Mouse (Mus musculus) CH12.LX (cell line): ENCODE data around the gene Pprc1. TPM values are rescaled to one million over a fixed set of nuclear protein-coding genes. Genes with fewer than 3 reads are reported as not detected.

Experiments
- DNase-seq: peaks from one replicate; pipeline ENCODE4 v3.0.0-alpha.2; 2013; ENCODE audit errors: extremely low read depth
- H3K27ac ChIP-seq: 2 replicates; pipeline ENCODE4 v1.5.1; 2012; ENCODE audit warnings: low read depth, mild to moderate bottlenecking, control low read depth, moderate library complexity; ENCODE audit not compliant: insufficient read depth
- H3K27me3 ChIP-seq: replicated peaks from 2 replicates; pipeline ENCODE3; 2012; ENCODE audit warnings: inconsistent platforms
- H3K36me3 ChIP-seq, 2 experiments: replicated peaks in 1 of 2; 2 replicates each; pipeline versions ENCODE3 to v1.6.1; 2012; ENCODE audit warnings: inconsistent platforms in 1 of 2, low read length in 1 of 2, mild to moderate bottlenecking in 1 of 2, mixed read lengths in 1 of 2, moderate library complexity in 1 of 2; ENCODE audit not compliant: control insufficient read depth in 1 of 2, insufficient read depth in 1 of 2
- H3K4me1 ChIP-seq, 2 experiments: 2 replicates each; pipeline ENCODE4 v1.6.1; 2012; ENCODE audit warnings: inconsistent platforms in 1 of 2, moderate library complexity in 1 of 2; ENCODE audit not compliant: insufficient read depth in 2 of 2, control insufficient read depth in 1 of 2
- H3K4me2 ChIP-seq: 2 replicates; pipeline ENCODE4 v1.6.1; 2012; ENCODE audit warnings: low read depth, mild to moderate bottlenecking, control low read depth; ENCODE audit not compliant: poor library complexity, insufficient read depth, severe bottlenecking
- H3K4me3 ChIP-seq, 3 experiments: fragments of 150-350 bp in 1 of 3; sonication (generic) in 1 of 3; replicated peaks in 1 of 3; 2 replicates each; pipeline versions ENCODE3 to v1.5.1; 2011 to 2012; ENCODE audit warnings: low read depth in 2 of 3, low read length in 2 of 3, mild to moderate bottlenecking in 2 of 3, moderate library complexity in 2 of 3, control low read depth in 1 of 3, improper control_type of control experiment in 1 of 3, inconsistent platforms in 1 of 3, mixed read lengths in 1 of 3; ENCODE audit not compliant: poor library complexity in 1 of 3
- H3K79me2 ChIP-seq: replicated peaks from 2 replicates; pipeline ENCODE4 v1.6.1; 2012; ENCODE audit warnings: mild to moderate bottlenecking, moderate library complexity; ENCODE audit not compliant: control insufficient read depth, poor library complexity, insufficient read depth, severe bottlenecking; ENCODE audit errors: extremely low read depth
- H3K9ac ChIP-seq: 2 replicates; pipeline ENCODE4 v1.6.1; 2012; ENCODE audit warnings: low read depth, mild to moderate bottlenecking, control low read depth, moderate library complexity; ENCODE audit not compliant: insufficient read depth
- H3K9me3 ChIP-seq: replicated peaks from 2 replicates; pipeline ENCODE3; 2012; ENCODE audit warnings: low read length, inconsistent platforms, mixed read lengths
- BHLHE40 ChIP-seq: IDR thresholded peaks from 2 replicates; pipeline ENCODE4 v1.6.1; 2011; ENCODE audit warnings: mild to moderate bottlenecking, low read depth, low read length, improper control_type of control experiment
- CHD2 ChIP-seq: IDR thresholded peaks from 2 replicates; pipeline ENCODE4 v1.6.1; 2011; ENCODE audit warnings: low read length, improper control_type of control experiment
- CTCF ChIP-seq, 2 experiments: IDR thresholded peaks in 1 of 2; conservative IDR thresholded peaks in 1 of 2; 2 replicates each; pipeline ENCODE4 v1.5.1; 2011 to 2012; ENCODE audit warnings: low read depth in 2 of 2, low read length in 2 of 2, improper control_type of control experiment in 1 of 2, inconsistent platforms in 1 of 2, mild to moderate bottlenecking in 1 of 2, moderate library complexity in 1 of 2
- EP300 ChIP-seq: IDR thresholded peaks from 2 replicates; pipeline ENCODE4 v1.6.1; 2011; ENCODE audit warnings: low read length, improper control_type of control experiment
- HCFC1 ChIP-seq: IDR thresholded peaks from 2 replicates; pipeline ENCODE4 v1.6.1; 2012; ENCODE audit warnings: low read depth, mild to moderate bottlenecking, inconsistent platforms, low read length, improper control_type of control experiment
- JUN ChIP-seq: IDR thresholded peaks from 2 replicates; pipeline ENCODE4 v1.6.1; 2011; ENCODE audit warnings: low read depth, mild to moderate bottlenecking, low read length, improper control_type of control experiment, moderate library complexity; ENCODE audit not compliant: insufficient read depth
- JUND ChIP-seq: conservative IDR thresholded peaks from 2 replicates; pipeline ENCODE4 v1.6.1; 2011; ENCODE audit warnings: low read depth, low read length, improper control_type of control experiment
- MAFK ChIP-seq: IDR thresholded peaks from 2 replicates; pipeline ENCODE4 v1.6.1; 2011; ENCODE audit warnings: low read length, improper control_type of control experiment; ENCODE audit not compliant: insufficient replicate concordance
- MAX ChIP-seq: IDR thresholded peaks from 2 replicates; pipeline ENCODE4 v1.6.1; 2011; ENCODE audit warnings: low read length, improper control_type of control experiment
- MAZ ChIP-seq: IDR thresholded peaks from 2 replicates; pipeline ENCODE4 v1.6.1; 2012; ENCODE audit warnings: low read depth, mild to moderate bottlenecking, inconsistent platforms, low read length, improper control_type of control experiment, moderate library complexity
- PAX5 ChIP-seq: IDR thresholded peaks from 2 replicates; pipeline ENCODE4 v1.6.1; 2012; ENCODE audit warnings: low read length, inconsistent platforms, mixed read lengths
- POLR2AphosphoS2 ChIP-seq: IDR thresholded peaks from 2 replicates; pipeline ENCODE4 v1.6.1; 2011; ENCODE audit warnings: low read depth, low read length, improper control_type of control experiment
- RCOR1 ChIP-seq: conservative IDR thresholded peaks from 2 replicates; pipeline ENCODE4 v1.6.1; 2012; ENCODE audit warnings: low read depth, mild to moderate bottlenecking, inconsistent platforms, low read length, improper control_type of control experiment
- TCF12 ChIP-seq: IDR thresholded peaks from 2 replicates; pipeline ENCODE4 v1.6.1; 2014; ENCODE audit warnings: low read depth, mild to moderate bottlenecking, inconsistent platforms, low read length, improper control_type of control experiment
- USF2 ChIP-seq: conservative IDR thresholded peaks from 2 replicates; pipeline ENCODE4 v1.6.1; 2011; ENCODE audit warnings: low read depth, low read length, improper control_type of control experiment
- ZC3H11A ChIP-seq: IDR thresholded peaks from 2 replicates; pipeline ENCODE4 v1.6.1; 2012; ENCODE audit warnings: low read depth, mild to moderate bottlenecking, inconsistent platforms, low read length, improper control_type of control experiment
- ZKSCAN1 ChIP-seq: IDR thresholded peaks from 2 replicates; pipeline ENCODE4 v1.6.1; 2012; ENCODE audit warnings: low read depth, inconsistent platforms, low read length, improper control_type of control experiment, borderline replicate concordance
- dilution Hi-C: fragments of 300-500 bp; cut with MboI; formaldehyde crosslinking; loops from 2 replicates; pipeline ENCODE4 v1.14.3; 2020; ENCODE audit warnings: low sequenced_read_pairs; ENCODE audit not compliant: extremely low pct_unique_long_range_greater_than_20kb, extremely low pct_ligation_motif_present
- in situ Hi-C: fragments of 300-500 bp; cut with MboI; formaldehyde crosslinking; loops from 3 replicates; pipeline ENCODE4 v1.14.3; 2019; ENCODE audit warnings: low sequenced_read_pairs, low pct_ligation_motif_present, low pct_unique_long_range_greater_than_20kb, mixed read lengths
- polyA plus RNA-seq: library from polyadenylated mRNA; unstranded; fragments of >175 nt; gene quantifications from 2 replicates; pipeline ENCODE4 v1.2.1, GENCODE M21; 2012; ENCODE audit warnings: low read depth; ENCODE audit not compliant: insufficient read length
- total RNA-seq, 2 experiments: library from RNA; depleted of rRNA; stranded (reverse); fragments of 300-350 nt in 1 of 2; fragments of >200 nt in 1 of 2; gene quantifications; 2 replicates each; pipeline ENCODE4 v1.2.3; 2012 to 2014

Pprc1 gene
- total and polyA plus RNA-seq, 3 experiments = 13.0 to 68.7 (median 21.2) TPM

GRCm38 (mm10) chr19:46087871-46088270 lies 43.2 kb downstream of the Pprc1 start:
- H3K4me2 ChIP-seq = no peak overlapping the region
- no peak for DNase-seq
- TF ChIP-seq MAX (no peak), MAZ (no peak), POLR2AphosphoS2 (no peak), MAFK (no peak), EP300 (no peak), USF2 (no peak)
- H3K4me3 ChIP-seq = no peak overlapping the region
- H3K9me3 ChIP-seq = no peaks in the 10 kb centered on the region
- no peaks in the 10 kb centered on the region for H3K4me1 ChIP-seq
- no peaks in the 10 kb centered on the region for H3K79me2 ChIP-seq
- H3K27ac ChIP-seq = no peak overlapping the region
- no peaks in the 10 kb centered on the region for H3K27me3 ChIP-seq
- H3K36me3 ChIP-seq = peaks cover 25 to 35% of the 10 kb centered on the region in 2 experiments
- H3K9ac ChIP-seq = no peak overlapping the region
- in situ Hi-C loops (no loop called here), dilution Hi-C loops (no loop called here)

- no peak for DNase-seq
- H3K9ac ChIP-seq = no peak overlapping the region
- no peak overlapping the region for H3K4me3 ChIP-seq
- peaks cover 0 to 2% of the 10 kb centered on the region in 2 experiments for H3K36me3 ChIP-seq
- H3K4me1 ChIP-seq = no peaks in the 10 kb centered on the region
- no peaks in the 10 kb centered on the region for H3K27me3 ChIP-seq
- H3K27ac ChIP-seq = no peak overlapping the region
- TF ChIP-seq BHLHE40 = no peak
- TF ChIP-seq PAX5 = no peak
- TF ChIP-seq HCFC1 = no peak
- H3K79me2 ChIP-seq = no peaks in the 10 kb centered on the region
- dilution Hi-C loops = no loop called here
- peaks cover 5% of the 10 kb centered on the region for H3K9me3 ChIP-seq
- in situ Hi-C loops = no loop called here
- no peak overlapping the region for H3K4me2 ChIP-seq
Measured at GRCm38 (mm10) chr19:46091641-46092040, 47.0 kb downstream of the Pprc1 start.

- Histone ChIP-seq H3K27me3 (peaks cover 2% of the 10 kb centered on the region), H3K36me3 (no peaks in the 10 kb centered on the region), H3K4me2 (no peak overlapping the region), H3K79me2 (no peaks in the 10 kb centered on the region), H3K27ac (no peak overlapping the region), H3K4me3 (no peak overlapping the region), H3K9me3 (peaks cover 5% of the 10 kb centered on the region), H3K9ac (no peak overlapping the region), H3K4me1 (no peaks in the 10 kb centered on the region)
- in situ Hi-C loops = no loop called here
- TF ChIP-seq TCF12 (no peak), CHD2 (no peak), EP300 (no peak), ZKSCAN1 (no peak), JUN (no peak), MAFK (no peak), CTCF (conservative IDR thresholded peaks at IDR 0.05 in 1 of 2, IDR thresholded peaks at IDR 0.05 in 1 of 2; ENCODE audit: low read depth in 2 of 2, low read length in 2 of 2) (no peak), RCOR1 (no peak), ZC3H11A (no peak), JUND (no peak)
- no peak for DNase-seq
- dilution Hi-C loops = no loop called here
Measured at GRCm38 (mm10) chr19:46094144-46094543, 49.5 kb downstream of the Pprc1 start.
